Mouse (Mus musculus): ENCODE data around the gene Tcfl5. TPM values are rescaled to one million over a fixed set of nuclear protein-coding genes. Genes with fewer than 3 reads are reported as not detected.
A peak's percentile ranks its signal among the peaks of the same experiment; 100 is the strongest.

Gene Tcfl5
- 0.13 and 0.14 TPM in 2 replicates for polyA plus RNA-seq (2014; fragmentation: Nextera tagmentation; extraction: Ambion mirVana)

DNA sequence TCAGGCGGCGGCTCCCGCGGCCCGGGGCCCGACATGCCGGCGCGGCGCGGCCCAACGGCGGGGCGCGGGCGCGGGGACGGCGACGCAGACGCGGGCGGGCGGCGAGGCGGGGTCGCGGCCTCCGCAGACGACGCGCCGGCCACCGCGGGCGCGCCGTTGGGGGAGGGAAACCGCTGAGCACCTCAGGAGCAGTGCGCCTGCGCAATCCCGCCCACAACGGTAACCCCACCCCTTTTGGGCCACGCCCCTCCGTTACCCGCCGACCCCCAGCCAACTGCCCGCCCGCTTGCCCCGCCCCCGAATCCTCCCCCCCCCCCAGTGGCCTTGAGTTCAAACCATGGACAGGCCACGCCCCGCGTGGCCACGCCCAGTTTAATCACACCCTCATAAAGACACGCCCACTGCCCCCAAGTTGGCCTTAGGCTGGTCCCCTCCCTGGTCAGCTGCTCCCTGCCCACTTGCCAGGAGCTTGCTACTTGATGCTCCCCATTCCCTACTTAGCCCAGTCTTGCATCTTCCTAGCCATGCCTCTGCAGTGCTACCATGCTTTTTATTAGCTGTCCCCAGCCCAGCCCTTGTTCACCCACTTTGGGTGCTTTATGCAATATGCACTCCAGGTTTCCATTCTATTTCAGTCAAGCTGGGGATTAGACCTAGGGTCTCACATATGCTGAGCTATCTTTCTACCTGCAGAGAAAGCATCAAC is at the start of gene Tcfl5:
Gene Tcfl5, minus strand, starts transcription at position 154 of the 706 bp plus-strand sequence.
- ATAC-seq (ENCODE audit: insufficient number of reproducible peaks, insufficient read depth, low FRiP score, low read depth): peak; percentile 6; the same call in 1 of the 2 replicates
- peak within 1 kb of the TSS; percentile 39 for H3K4me2 ChIP-seq (replicated peaks; ENCODE audit: low read depth, low read length)
- H3K4me3 ChIP-seq (ENCODE audit: low read depth, low read length): peak within 1 kb of the TSS; percentile 23
- H3K4me1 ChIP-seq (ENCODE audit: control insufficient read depth, insufficient read depth, low read length): no peaks in the 10 kb centered on the region
- H3K9ac ChIP-seq (replicated peaks; ENCODE audit: low read depth, low read length): no peak within 1 kb of the TSS
- H3K27me3 ChIP-seq (ENCODE audit: control insufficient read depth, insufficient read depth, low read length): peaks cover 25% of the 10 kb centered on the region
- 3% methylated on average over 48 of the region's 56 CpGs for WGBS
- no peak within 1 kb of the TSS for H3K27ac ChIP-seq (ENCODE audit: low read length)
- H3K36me3 ChIP-seq (ENCODE audit: control insufficient read depth, insufficient read depth, low read length): no peaks in the 10 kb centered on the region
- H3K9me3 ChIP-seq (ENCODE audit: control insufficient read depth, low read depth, low read length): peaks cover 17% of the 10 kb centered on the region

DNA sequence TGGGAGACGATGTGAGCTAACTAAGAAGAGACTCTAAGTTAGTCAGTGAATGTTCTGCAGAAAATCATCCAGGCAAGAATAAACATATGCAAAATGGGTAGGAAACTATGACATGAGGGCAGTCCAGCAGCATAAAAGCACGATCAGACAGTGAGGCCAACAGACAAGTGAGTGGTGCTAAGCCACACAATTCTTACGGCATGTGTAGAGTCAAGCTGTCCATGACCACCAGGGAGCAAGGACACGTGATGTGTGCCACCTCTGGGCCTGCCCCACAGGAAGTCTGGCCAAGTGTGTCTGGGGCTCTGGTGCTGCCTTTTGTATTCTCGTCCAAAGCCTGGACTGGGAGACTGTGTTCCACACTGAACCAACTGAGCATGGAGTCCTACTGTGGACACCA is 47.3 kb upstream of the Tcfl5 start:
- H3K9ac ChIP-seq (replicated peaks; ENCODE audit: low read depth, low read length): no peak overlapping the region
- ATAC-seq (ENCODE audit: insufficient number of reproducible peaks, insufficient read depth, low FRiP score, low read depth): no peak
- no peak overlapping the region for H3K4me3 ChIP-seq (ENCODE audit: low read depth, low read length)
- no peaks in the 10 kb centered on the region for H3K9me3 ChIP-seq (ENCODE audit: control insufficient read depth, low read depth, low read length)
- no peak overlapping the region for H3K4me2 ChIP-seq (replicated peaks; ENCODE audit: low read depth, low read length)
- 0 out of 2 replicates have a peak, but pooled peaks cover 5% of the 10 kb centered on the region for H3K4me1 ChIP-seq (ENCODE audit: control insufficient read depth, insufficient read depth, low read length)
- H3K36me3 ChIP-seq (ENCODE audit: control insufficient read depth, insufficient read depth, low read length): peaks cover 55% of the 10 kb centered on the region
- H3K27me3 ChIP-seq (ENCODE audit: control insufficient read depth, insufficient read depth, low read length): no peaks in the 10 kb centered on the region
- H3K27ac ChIP-seq (ENCODE audit: low read length): no peak overlapping the region
- WGBS: 88% methylated on average over 5 of the region's 5 CpGs

DNA sequence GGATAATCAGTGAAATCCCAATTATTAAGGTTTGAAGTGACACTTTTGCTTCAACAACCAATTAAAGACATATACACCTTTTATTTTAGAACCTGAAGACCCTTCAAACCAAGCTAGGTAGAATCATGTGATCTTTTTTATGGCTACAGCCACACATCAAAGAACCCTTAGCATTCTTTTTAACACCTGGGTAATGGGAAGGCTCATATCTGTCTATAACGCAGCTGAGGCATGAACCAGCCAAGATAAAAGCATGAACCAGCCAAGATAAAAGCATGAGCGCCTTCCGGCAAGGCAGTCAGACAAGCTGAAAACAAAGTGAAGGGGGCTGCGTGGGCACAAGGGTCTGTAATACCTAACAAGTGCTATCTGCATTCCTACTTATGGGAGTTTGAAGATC is 41.5 kb upstream of the Tcfl5 start:
- no peak for ATAC-seq (ENCODE audit: insufficient number of reproducible peaks, insufficient read depth, low FRiP score, low read depth)
- H3K36me3 ChIP-seq (ENCODE audit: control insufficient read depth, insufficient read depth, low read length): peaks cover 82% of the 10 kb centered on the region
- H3K9ac ChIP-seq (replicated peaks; ENCODE audit: low read depth, low read length): no peak overlapping the region
- no peak overlapping the region for H3K4me2 ChIP-seq (replicated peaks; ENCODE audit: low read depth, low read length)
- H3K9me3 ChIP-seq (ENCODE audit: control insufficient read depth, low read depth, low read length): no peaks in the 10 kb centered on the region
- H3K27me3 ChIP-seq (ENCODE audit: control insufficient read depth, insufficient read depth, low read length): no peaks in the 10 kb centered on the region
- H3K4me3 ChIP-seq (ENCODE audit: low read depth, low read length): no peak overlapping the region
- 94% methylated on average over 4 of the region's 4 CpGs for WGBS
- no peak overlapping the region for H3K27ac ChIP-seq (ENCODE audit: low read length)
- no peaks in the 10 kb centered on the region for H3K4me1 ChIP-seq (ENCODE audit: control insufficient read depth, insufficient read depth, low read length)

DNA sequence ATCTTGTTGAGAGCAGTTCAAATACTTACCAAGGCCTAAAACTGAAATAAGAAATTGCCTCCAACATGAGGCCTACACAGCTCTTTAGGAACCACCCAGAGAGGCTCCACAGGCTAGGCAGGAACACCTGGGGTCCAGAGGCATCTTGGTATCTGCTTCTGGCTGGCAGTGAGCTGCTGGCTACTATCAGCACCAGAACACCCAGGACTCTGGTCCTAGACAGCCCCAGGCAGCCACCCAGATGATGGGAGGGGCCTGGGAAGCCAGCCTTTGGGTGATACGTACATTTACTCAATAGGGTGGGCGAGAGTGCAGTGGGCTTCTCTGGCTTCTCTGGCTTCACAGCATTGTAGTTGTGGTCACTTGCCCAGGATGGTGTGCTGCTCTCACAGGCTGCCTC is 41.0 kb upstream of the Tcfl5 start:
- H3K9me3 ChIP-seq (ENCODE audit: control insufficient read depth, low read depth, low read length): no peaks in the 10 kb centered on the region
- peaks cover 77% of the 10 kb centered on the region for H3K36me3 ChIP-seq (ENCODE audit: control insufficient read depth, insufficient read depth, low read length)
- no peak for ATAC-seq (ENCODE audit: insufficient number of reproducible peaks, insufficient read depth, low FRiP score, low read depth)
- no peak overlapping the region for H3K4me3 ChIP-seq (ENCODE audit: low read depth, low read length)
- no peak overlapping the region for H3K27ac ChIP-seq (ENCODE audit: low read length)
- H3K4me1 ChIP-seq (ENCODE audit: control insufficient read depth, insufficient read depth, low read length): no peaks in the 10 kb centered on the region
- no peaks in the 10 kb centered on the region for H3K27me3 ChIP-seq (ENCODE audit: control insufficient read depth, insufficient read depth, low read length)
- no peak overlapping the region for H3K9ac ChIP-seq (replicated peaks; ENCODE audit: low read depth, low read length)
- no peak overlapping the region for H3K4me2 ChIP-seq (replicated peaks; ENCODE audit: low read depth, low read length)
- 86% methylated on average over 2 of the region's 2 CpGs for WGBS

DNA sequence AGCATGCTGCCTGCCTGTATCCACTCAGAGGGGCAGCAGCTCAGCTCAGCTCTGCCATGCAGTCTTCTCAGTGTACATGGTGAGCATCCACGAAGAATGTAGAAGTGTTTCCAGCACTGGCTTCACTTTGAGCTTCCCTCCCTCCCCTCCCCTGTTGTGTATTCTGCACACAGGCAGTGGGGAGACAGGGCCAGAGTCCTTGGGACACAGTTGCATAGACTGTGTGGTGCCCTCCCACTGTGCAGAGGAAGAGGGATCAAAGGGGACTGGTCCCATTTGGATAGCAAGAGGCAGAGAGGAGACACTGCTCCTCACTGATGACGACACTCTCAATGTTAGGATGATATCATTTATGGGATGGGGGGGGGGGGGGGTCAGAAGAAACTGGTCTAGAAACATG is 38.7 kb upstream of the Tcfl5 start:
- H3K36me3 ChIP-seq (ENCODE audit: control insufficient read depth, insufficient read depth, low read length): peaks cover 56% of the 10 kb centered on the region
- H3K4me3 ChIP-seq (ENCODE audit: low read depth, low read length): no peak overlapping the region

DNA sequence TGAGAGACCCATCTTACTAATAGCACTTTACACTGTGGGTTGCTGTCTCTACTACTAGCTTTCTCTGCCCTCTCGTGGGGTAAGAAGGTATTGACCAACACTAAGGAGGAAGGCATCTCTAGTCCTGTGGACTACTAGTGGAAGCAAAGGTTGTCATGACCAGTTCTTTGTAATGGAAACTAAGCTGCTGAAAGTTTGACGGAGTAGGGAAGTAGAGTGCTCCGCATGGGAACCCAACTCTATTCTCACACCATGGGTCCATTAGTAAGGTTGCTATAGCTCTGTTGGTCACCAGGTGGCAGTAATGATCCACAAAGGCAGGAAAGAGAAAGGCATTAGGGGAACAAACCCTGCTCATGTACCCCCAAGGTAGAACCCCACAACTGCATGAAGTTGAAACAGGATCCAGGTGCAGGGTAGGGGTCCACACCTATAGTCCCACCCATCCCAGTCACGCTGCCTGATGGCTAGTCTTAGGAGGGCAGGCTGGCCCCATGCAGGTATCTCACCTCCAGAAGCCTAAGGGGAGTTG is 36.2 kb upstream of the Tcfl5 start:
- H3K27ac ChIP-seq (ENCODE audit: low read length): no peak overlapping the region
- no peaks in the 10 kb centered on the region for H3K27me3 ChIP-seq (ENCODE audit: control insufficient read depth, insufficient read depth, low read length)
- no peak overlapping the region for H3K9ac ChIP-seq (replicated peaks; ENCODE audit: low read depth, low read length)
- no peaks in the 10 kb centered on the region for H3K9me3 ChIP-seq (ENCODE audit: control insufficient read depth, low read depth, low read length)
- no peaks in the 10 kb centered on the region for H3K4me1 ChIP-seq (ENCODE audit: control insufficient read depth, insufficient read depth, low read length)
- H3K4me2 ChIP-seq (replicated peaks; ENCODE audit: low read depth, low read length): no peak overlapping the region
- WGBS: 23% methylated on average over 4 of the region's 4 CpGs
- peaks cover 44% of the 10 kb centered on the region for H3K36me3 ChIP-seq (ENCODE audit: control insufficient read depth, insufficient read depth, low read length)
- ATAC-seq (ENCODE audit: insufficient number of reproducible peaks, insufficient read depth, low FRiP score, low read depth): peak; percentile 61; the same call in 1 of the 2 replicates
- no peak overlapping the region for H3K4me3 ChIP-seq (ENCODE audit: low read depth, low read length)

More for the DNA sequence above, 38.7 kb upstream of the Tcfl5 start:
- no peak for ATAC-seq (ENCODE audit: insufficient number of reproducible peaks, insufficient read depth, low FRiP score, low read depth)
- 69% methylated on average over 2 of the region's 2 CpGs for WGBS
- Histone ChIP-seq H3K27me3 (ENCODE audit: control insufficient read depth, insufficient read depth, low read length) (no peaks in the 10 kb centered on the region), H3K27ac (ENCODE audit: low read length) (no peak overlapping the region), H3K9ac (replicated peaks; ENCODE audit: low read depth, low read length) (no peak overlapping the region), H3K9me3 (ENCODE audit: control insufficient read depth, low read depth, low read length) (no peaks in the 10 kb centered on the region), H3K4me1 (ENCODE audit: control insufficient read depth, insufficient read depth, low read length) (no peaks in the 10 kb centered on the region), H3K4me2 (replicated peaks; ENCODE audit: low read depth, low read length) (no peak overlapping the region)

DNA sequence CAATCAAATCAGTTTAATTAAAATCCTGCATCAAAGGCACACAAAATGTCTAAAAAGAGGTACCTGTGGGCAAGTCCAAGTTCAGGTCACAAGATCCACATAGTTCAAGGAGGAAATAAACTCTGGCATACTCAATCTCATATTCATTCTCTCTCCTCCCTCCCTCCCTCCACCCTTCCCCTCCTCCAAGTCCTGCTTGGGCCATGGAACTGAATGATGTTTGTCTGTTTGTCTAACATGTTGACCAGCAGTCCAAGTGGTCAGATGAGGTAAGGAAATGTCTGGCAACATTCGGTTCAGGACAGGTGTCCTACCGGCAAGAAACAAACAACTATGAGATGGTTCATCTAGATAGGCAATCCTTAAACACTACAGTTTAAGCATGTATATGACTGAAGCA is 34.2 kb upstream of the Tcfl5 start:
- WGBS: 79% methylated on average over 2 of the region's 2 CpGs
- no peak for ATAC-seq (ENCODE audit: insufficient number of reproducible peaks, insufficient read depth, low FRiP score, low read depth)
- Histone ChIP-seq H3K4me1 (ENCODE audit: control insufficient read depth, insufficient read depth, low read length) (no peaks in the 10 kb centered on the region), H3K4me3 (ENCODE audit: low read depth, low read length) (no peak overlapping the region), H3K9me3 (ENCODE audit: control insufficient read depth, low read depth, low read length) (no peaks in the 10 kb centered on the region), H3K9ac (replicated peaks; ENCODE audit: low read depth, low read length) (no peak overlapping the region), H3K27me3 (ENCODE audit: control insufficient read depth, insufficient read depth, low read length) (no peaks in the 10 kb centered on the region), H3K27ac (ENCODE audit: low read length) (no peak overlapping the region), H3K4me2 (replicated peaks; ENCODE audit: low read depth, low read length) (no peak overlapping the region), H3K36me3 (ENCODE audit: control insufficient read depth, insufficient read depth, low read length) (peaks cover 42% of the 10 kb centered on the region)

DNA sequence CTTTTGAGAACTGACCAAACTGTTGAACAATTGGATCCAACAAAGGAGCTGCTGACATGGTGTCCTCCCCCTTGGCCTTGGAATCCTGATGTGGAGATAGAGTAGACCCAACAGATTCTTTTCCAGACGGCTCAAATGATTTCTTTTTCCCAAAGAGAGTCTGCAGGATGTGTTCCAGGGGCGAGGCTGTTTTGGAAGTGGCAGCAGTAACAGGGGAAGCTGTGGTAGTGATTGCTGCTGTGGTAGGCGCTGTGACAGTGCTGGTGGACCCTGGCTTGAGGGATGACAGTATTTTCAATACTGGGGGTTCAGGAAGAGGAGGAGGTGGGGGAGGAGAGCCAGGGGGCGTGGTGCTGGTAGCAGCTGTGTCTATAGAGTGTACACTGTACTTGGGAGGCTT is 19.5 kb upstream of the Tcfl5 start:
- 86% methylated on average over 4 of the region's 4 CpGs for WGBS
- H3K27ac ChIP-seq (ENCODE audit: low read length): no peak overlapping the region
- peaks cover 30% of the 10 kb centered on the region for H3K36me3 ChIP-seq (ENCODE audit: control insufficient read depth, insufficient read depth, low read length)
- ATAC-seq (ENCODE audit: insufficient number of reproducible peaks, insufficient read depth, low FRiP score, low read depth): no peak
- H3K4me2 ChIP-seq (replicated peaks; ENCODE audit: low read depth, low read length): no peak overlapping the region
- H3K4me1 ChIP-seq (ENCODE audit: control insufficient read depth, insufficient read depth, low read length): no peaks in the 10 kb centered on the region
- no peak overlapping the region for H3K9ac ChIP-seq (replicated peaks; ENCODE audit: low read depth, low read length)
- no peaks in the 10 kb centered on the region for H3K9me3 ChIP-seq (ENCODE audit: control insufficient read depth, low read depth, low read length)
- H3K27me3 ChIP-seq (ENCODE audit: control insufficient read depth, insufficient read depth, low read length): no peaks in the 10 kb centered on the region
- no peak overlapping the region for H3K4me3 ChIP-seq (ENCODE audit: low read depth, low read length)

All from stomach, embryonic 14.5 days (tissue).